Mouse (Mus musculus): ENCODE data around the gene Hnrnpl. TPM values are rescaled to one million over a fixed set of nuclear protein-coding genes. Genes with fewer than 3 reads are reported as not detected.
A peak's percentile ranks its signal among the peaks of the same experiment; 100 is the strongest.

The Hnrnpl gene
- polyA plus RNA-seq, 1 experiment from 2014 or later = 144 TPM

DNA sequence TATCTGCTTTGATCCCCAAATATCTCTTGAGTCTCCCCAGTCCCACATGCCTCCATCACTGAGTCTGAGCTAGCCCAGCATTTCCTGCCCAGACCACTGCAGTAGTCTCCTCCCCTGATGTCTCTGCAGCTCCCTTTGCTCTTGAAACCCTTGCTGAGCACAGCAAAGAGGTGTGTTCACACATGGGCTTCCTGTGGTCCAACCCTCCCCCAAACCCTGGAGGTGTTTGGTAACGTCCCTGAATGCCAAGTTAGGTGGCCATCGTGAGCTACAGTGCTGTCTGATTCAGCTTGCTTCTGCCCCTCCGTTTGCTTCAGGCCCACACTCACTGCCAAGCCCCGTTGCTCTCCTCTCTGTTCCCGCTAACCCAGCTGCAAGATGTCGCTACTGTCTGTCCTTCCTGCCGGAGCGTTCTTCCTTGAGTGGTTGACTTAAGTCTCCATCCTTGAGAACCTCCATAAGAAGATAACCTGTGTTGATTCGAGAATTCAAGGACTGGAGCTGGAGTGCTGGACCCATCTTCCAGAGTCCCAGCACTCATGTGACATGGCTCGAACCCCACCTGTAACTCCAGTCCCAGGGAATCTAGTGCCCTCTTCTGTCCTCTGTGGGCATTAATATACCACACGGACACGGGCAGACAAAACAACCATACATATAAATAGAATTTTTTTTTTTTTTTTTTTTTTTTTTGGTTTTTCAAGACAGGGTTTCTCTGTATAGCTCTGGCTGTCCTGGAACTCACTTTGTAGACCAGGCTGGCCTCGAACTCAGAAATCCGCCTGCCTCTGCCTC, 15.8 kb upstream of the Hnrnpl start:
- H3K9ac ChIP-seq (ENCODE audit: low read depth, low read length) = no peak overlapping the region
- TF ChIP-seq CTCF (IDR thresholded peaks at IDR 0.05; ENCODE audit: low read depth) = no peak
- ATAC-seq = no peak
- no peak overlapping the region for H3K27ac ChIP-seq (ENCODE audit: low read depth, low read length)
- no peak overlapping the region for H3K4me3 ChIP-seq (ENCODE audit: low read depth, low read length)
- H3K4me2 ChIP-seq (replicated peaks; ENCODE audit: low read depth) = no peak overlapping the region
- H3K4me1 ChIP-seq (replicated peaks; ENCODE audit: control insufficient read depth, insufficient read depth, low read length) = peaks cover 5% of the 10 kb centered on the region; the same call in 1 of the 2 replicates
- no peaks in the 10 kb centered on the region for H3K9me3 ChIP-seq (ENCODE audit: control insufficient read depth)
- no peaks in the 10 kb centered on the region for H3K27me3 ChIP-seq (replicated peaks; ENCODE audit: control insufficient read depth, insufficient read depth, low read length)
- 76% methylated on average over 13 of the region's 14 CpGs for WGBS
- peaks cover 6% of the 10 kb centered on the region for H3K36me3 ChIP-seq (ENCODE audit: control insufficient read depth, insufficient read depth)

DNA sequence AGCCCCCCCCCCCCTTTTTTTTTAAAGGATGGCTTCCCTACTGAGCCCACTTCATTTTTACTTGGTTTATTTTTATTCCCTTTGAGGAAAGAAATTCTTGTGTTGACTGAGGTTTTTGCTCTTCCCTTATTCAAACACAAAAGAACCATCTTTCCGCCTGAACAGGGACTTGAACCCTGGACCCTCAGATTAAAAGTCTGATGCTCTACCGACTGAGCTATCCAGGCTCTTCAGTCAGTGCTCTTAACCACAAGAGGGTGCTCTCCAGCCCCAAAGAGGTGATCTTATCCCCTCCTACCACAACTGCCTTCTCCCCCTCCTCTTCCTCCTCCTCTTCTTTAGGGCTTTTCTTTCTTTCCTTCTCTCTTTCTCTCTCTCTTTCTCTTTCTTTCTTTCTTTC, 14.5 kb upstream of the Hnrnpl start:
- peaks cover 5% of the 10 kb centered on the region; the same call in 1 of the 2 replicates for H3K4me1 ChIP-seq (replicated peaks; ENCODE audit: control insufficient read depth, insufficient read depth, low read length)
- no peak overlapping the region for H3K27ac ChIP-seq (ENCODE audit: low read depth, low read length)
- H3K27me3 ChIP-seq (replicated peaks; ENCODE audit: control insufficient read depth, insufficient read depth, low read length) = no peaks in the 10 kb centered on the region
- H3K9me3 ChIP-seq (ENCODE audit: control insufficient read depth) = no peaks in the 10 kb centered on the region
- H3K36me3 ChIP-seq (ENCODE audit: control insufficient read depth, insufficient read depth) = no peaks in the 10 kb centered on the region
- no peak overlapping the region for H3K4me2 ChIP-seq (replicated peaks; ENCODE audit: low read depth)
- no peak overlapping the region for H3K4me3 ChIP-seq (ENCODE audit: low read depth, low read length)
- whole genome bisulfite sequencing = 41% methylated on average over 2 of the region's 2 CpGs
- peak; percentile 65 for TF ChIP-seq CTCF (IDR thresholded peaks at IDR 0.05; ENCODE audit: low read depth)
- ATAC-seq = no peak
- no peak overlapping the region for H3K9ac ChIP-seq (ENCODE audit: low read depth, low read length)

DNA sequence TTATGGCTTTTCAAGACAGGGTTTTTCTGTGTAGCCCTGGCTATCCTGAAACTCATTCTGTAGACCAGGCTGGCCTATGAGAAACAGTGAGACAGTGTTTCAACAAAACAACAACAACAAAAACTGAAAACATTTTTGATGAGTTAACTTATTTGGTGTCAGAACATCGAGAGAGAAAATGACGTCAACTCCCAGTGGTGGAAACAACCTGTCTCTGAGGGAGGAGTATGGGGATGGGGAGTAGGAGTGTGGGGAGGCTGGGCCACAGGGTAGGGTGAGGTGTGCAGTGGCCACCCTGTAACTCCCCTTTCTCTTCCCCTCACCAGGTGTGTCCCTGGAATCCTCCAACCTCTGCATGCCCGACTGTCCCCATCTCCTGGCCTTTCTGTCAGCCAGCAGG, 13.8 kb upstream of the Hnrnpl start:
- WGBS = 86% methylated on average over 3 of the region's 3 CpGs
- no peak overlapping the region for H3K4me2 ChIP-seq (replicated peaks; ENCODE audit: low read depth)
- H3K9ac ChIP-seq (ENCODE audit: low read depth, low read length) = no peak overlapping the region
- H3K27ac ChIP-seq (ENCODE audit: low read depth, low read length) = no peak overlapping the region
- H3K27me3 ChIP-seq (replicated peaks; ENCODE audit: control insufficient read depth, insufficient read depth, low read length) = no peaks in the 10 kb centered on the region
- H3K4me3 ChIP-seq (ENCODE audit: low read depth, low read length) = no peak overlapping the region
- peaks cover 5% of the 10 kb centered on the region; the same call in 1 of the 2 replicates for H3K4me1 ChIP-seq (replicated peaks; ENCODE audit: control insufficient read depth, insufficient read depth, low read length)
- H3K9me3 ChIP-seq (ENCODE audit: control insufficient read depth) = no peaks in the 10 kb centered on the region
- H3K36me3 ChIP-seq (ENCODE audit: control insufficient read depth, insufficient read depth) = no peaks in the 10 kb centered on the region
- no peak for TF ChIP-seq CTCF (IDR thresholded peaks at IDR 0.05; ENCODE audit: low read depth)
- no peak for ATAC-seq

DNA sequence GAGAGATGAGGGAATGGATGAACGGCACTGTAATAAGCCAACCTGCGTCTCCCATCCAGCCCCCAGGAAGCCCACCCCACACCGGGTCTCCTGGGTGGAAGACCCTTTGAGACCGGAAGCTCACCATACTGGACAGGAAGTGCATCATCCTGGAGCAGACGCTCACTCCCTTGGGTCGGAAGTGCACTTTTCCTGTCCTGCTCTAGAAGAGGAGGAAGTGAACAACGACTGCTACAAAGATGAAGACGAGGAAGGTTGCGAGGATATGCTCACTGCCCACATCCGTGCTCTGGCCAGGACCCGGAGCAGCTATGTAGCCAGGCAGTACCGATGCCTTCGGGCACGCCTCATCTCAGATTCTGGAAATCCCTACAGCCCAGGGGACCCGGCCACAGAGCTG, 12.5 kb upstream of the Hnrnpl start:
- Histone ChIP-seq H3K27me3 (replicated peaks; ENCODE audit: control insufficient read depth, insufficient read depth, low read length) (no peaks in the 10 kb centered on the region), H3K9ac (ENCODE audit: low read depth, low read length) (no peak overlapping the region), H3K36me3 (ENCODE audit: control insufficient read depth, insufficient read depth) (no peaks in the 10 kb centered on the region), H3K27ac (ENCODE audit: low read depth, low read length) (no peak overlapping the region; the same call in 1 of the 2 replicates), H3K4me1 (replicated peaks; ENCODE audit: control insufficient read depth, insufficient read depth, low read length) (no peaks in the 10 kb centered on the region), H3K9me3 (ENCODE audit: control insufficient read depth) (no peaks in the 10 kb centered on the region), H3K4me3 (ENCODE audit: low read depth, low read length) (no peak overlapping the region), H3K4me2 (replicated peaks; ENCODE audit: low read depth) (peak overlapping the region; percentile 57; the same call in 1 of the 2 replicates)
- WGBS = 63% methylated on average over 15 of the region's 15 CpGs
- ATAC-seq = no peak
- no peak for TF ChIP-seq CTCF (IDR thresholded peaks at IDR 0.05; ENCODE audit: low read depth)

DNA sequence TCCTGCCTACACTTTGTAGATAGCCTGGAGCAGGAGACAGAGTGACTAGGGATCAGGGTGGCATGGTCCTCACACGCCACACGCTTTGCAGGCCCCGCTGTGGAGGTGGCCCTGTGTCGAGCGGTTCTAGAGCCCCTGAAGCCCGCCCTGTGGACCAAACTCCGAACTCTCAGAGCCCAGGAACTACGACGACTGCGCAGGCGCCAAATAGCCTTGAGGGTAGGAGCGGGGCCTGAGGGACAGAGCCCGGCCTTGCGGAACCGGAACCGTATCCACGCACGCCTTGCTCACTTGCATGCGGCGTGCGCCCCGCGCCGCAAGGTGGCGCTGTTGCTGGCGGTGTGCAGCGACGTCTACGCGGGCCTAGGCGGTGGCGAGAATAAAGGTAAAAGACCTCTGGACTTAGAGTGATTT, 11.8 kb upstream of the Hnrnpl start:
- Histone ChIP-seq H3K4me2 (replicated peaks; ENCODE audit: low read depth) (peak overlapping the region; percentile 57), H3K4me1 (replicated peaks; ENCODE audit: control insufficient read depth, insufficient read depth, low read length) (no peaks in the 10 kb centered on the region), H3K9me3 (ENCODE audit: control insufficient read depth) (no peaks in the 10 kb centered on the region), H3K4me3 (ENCODE audit: low read depth, low read length) (no peak overlapping the region), H3K36me3 (ENCODE audit: control insufficient read depth, insufficient read depth) (no peaks in the 10 kb centered on the region), H3K27ac (ENCODE audit: low read depth, low read length) (no peak overlapping the region), H3K9ac (ENCODE audit: low read depth, low read length) (0 out of 2 replicates have a peak overlapping the region, but pooled peaks have one; percentile 13), H3K27me3 (replicated peaks; ENCODE audit: control insufficient read depth, insufficient read depth, low read length) (no peaks in the 10 kb centered on the region)
- peak; percentile 76 for ATAC-seq
- peak; percentile 99 for TF ChIP-seq CTCF (IDR thresholded peaks at IDR 0.05; ENCODE audit: low read depth)
- whole genome bisulfite sequencing = 12% methylated on average over 32 of the region's 32 CpGs

DNA sequence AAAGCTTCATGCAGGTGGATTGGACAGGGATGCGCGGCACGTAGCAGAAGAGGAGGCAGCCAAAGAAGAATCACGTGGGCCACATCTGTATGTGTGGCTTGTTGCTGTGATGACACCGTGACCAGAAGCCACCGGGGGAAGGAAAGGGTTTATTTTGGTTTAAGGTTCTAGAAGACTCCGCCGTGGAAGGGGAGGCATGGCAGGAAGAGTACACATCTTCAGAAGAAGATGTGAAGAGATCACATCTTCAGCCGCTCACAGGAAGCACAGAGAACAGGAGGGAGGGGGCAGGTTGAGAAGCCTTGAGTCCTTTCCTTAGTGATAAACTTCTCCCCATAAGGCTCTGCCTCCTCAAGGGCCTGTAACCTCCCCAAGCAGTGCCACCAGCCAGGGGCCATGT, 8.3 kb upstream of the Hnrnpl start:
- no peak overlapping the region for H3K4me2 ChIP-seq (replicated peaks; ENCODE audit: low read depth)
- no peaks in the 10 kb centered on the region for H3K36me3 ChIP-seq (ENCODE audit: control insufficient read depth, insufficient read depth)
- H3K27ac ChIP-seq (ENCODE audit: low read depth, low read length) = no peak overlapping the region
- no peak overlapping the region for H3K9ac ChIP-seq (ENCODE audit: low read depth, low read length)
- no peaks in the 10 kb centered on the region for H3K9me3 ChIP-seq (ENCODE audit: control insufficient read depth)
- WGBS = 88% methylated on average over 9 of the region's 9 CpGs
- no peak for TF ChIP-seq CTCF (IDR thresholded peaks at IDR 0.05; ENCODE audit: low read depth)
- peaks cover 22% of the 10 kb centered on the region; the same call in 1 of the 2 replicates for H3K4me1 ChIP-seq (replicated peaks; ENCODE audit: control insufficient read depth, insufficient read depth, low read length)
- H3K27me3 ChIP-seq (replicated peaks; ENCODE audit: control insufficient read depth, insufficient read depth, low read length) = no peaks in the 10 kb centered on the region
- no peak overlapping the region for H3K4me3 ChIP-seq (ENCODE audit: low read depth, low read length)
- no peak for ATAC-seq

All from intestine, postnatal 0 days (tissue).